Mouse (Mus musculus) left cerebral cortex, postnatal 4 days (tissue): ENCODE measurements around the gene Dcun1d2. TPM values are rescaled to one million over a fixed set of nuclear protein-coding genes. Genes with fewer than 3 reads are reported as not detected.
A peak's percentile ranks its signal among the peaks of the same experiment; 100 is the strongest.
"Not testable (repeated sequence)": the region's sequence is repeated elsewhere in the genome, so short reads cannot be mapped to it uniquely, and the experiment has no call there.

ENCODE experiments used
- DNase-seq: peaks from one replicate; pipeline ENCODE4 v3.0.0-alpha.2; 2022
- intact Hi-C: fragments of 180-260 bp; cut with DNase I; formaldehyde crosslinking; loops from one replicate; pipeline ENCODE4 v1.15.1; 2025
- total RNA-seq, 2 experiments: library from RNA; stranded (reverse); gene quantifications; 2 replicates each; pipeline ENCODE4 v1.2.3; 2021

Gene Dcun1d2
- 10 to 100 TPM; 27.6 to 31.2 TPM for total RNA-seq

- intact Hi-C loops: no loop called here
- DNase-seq: peak; percentile 97
Observed at GRCm38 (mm10) chr8:13287692-13288623, at the start of gene Dcun1d2, which contains the start of gene Tmco3. Gene Dcun1d2 (minus strand): TSS chr8:13288131. Gene Tmco3 (plus strand): TSS chr8:13288190.

- no peak for DNase-seq
- intact Hi-C loops: no loop called here
Observed at GRCm38 (mm10) chr8:13337678-13338077, 49.7 kb upstream of the Dcun1d2 start.

GRCm38 (mm10) chr8:13337245-13337644 lies 49.3 kb upstream of the Dcun1d2 start:
- intact Hi-C loops, DNase-seq: not testable (repeated sequence)

GRCm38 (mm10) chr8:13334671-13335070 lies 46.7 kb upstream of the Dcun1d2 start:
- DNase-seq: no peak
- intact Hi-C loops: no loop called here

GRCm38 (mm10) chr8:13326598-13326997 lies 38.7 kb upstream of the Dcun1d2 start:
- DNase-seq: peak; percentile 21
- intact Hi-C loops: no loop called here

- intact Hi-C loops: no loop called here
- no peak for DNase-seq
Observed at GRCm38 (mm10) chr8:13316671-13317070, 28.7 kb upstream of the Dcun1d2 start.

GRCm38 (mm10) chr8:13314922-13315321 lies 27.0 kb upstream of the Dcun1d2 start:
- DNase-seq: no peak
- intact Hi-C loops: no loop called here

GRCm38 (mm10) chr8:13306916-13307315 lies 19.0 kb upstream of the Dcun1d2 start:
- no peak for DNase-seq
- intact Hi-C loops: no loop called here

GRCm38 (mm10) chr8:13306309-13306909 lies 18.5 kb upstream of the Dcun1d2 start:
- intact Hi-C loops: no loop called here
- no peak for DNase-seq

GRCm38 (mm10) chr8:13305884-13306283 lies 18.0 kb upstream of the Dcun1d2 start:
- intact Hi-C loops: no loop called here
- no peak for DNase-seq

- intact Hi-C loops: no loop called here
- no peak for DNase-seq
Observed at GRCm38 (mm10) chr8:13305459-13305858, 17.5 kb upstream of the Dcun1d2 start.

GRCm38 (mm10) chr8:13301036-13301435 lies 13.1 kb upstream of the Dcun1d2 start:
- intact Hi-C loops: no loop called here
- DNase-seq: no peak

- no peak for DNase-seq
- intact Hi-C loops: no loop called here
Observed at GRCm38 (mm10) chr8:13299571-13299970, 11.6 kb upstream of the Dcun1d2 start.

GRCm38 (mm10) chr8:13293677-13294470 lies 5.9 kb upstream of the Dcun1d2 start:
- DNase-seq: no peak
- intact Hi-C loops: no loop called here

- intact Hi-C loops: no loop called here
- peak; percentile 76 for DNase-seq
Observed at GRCm38 (mm10) chr8:13292364-13292763, 4.4 kb upstream of the Dcun1d2 start.

GRCm38 (mm10) chr8:13288646-13289045 lies 715 bp upstream of the Dcun1d2 start:
- no peak for DNase-seq
- intact Hi-C loops: no loop called here

GRCm38 (mm10) chr8:13287304-13287691 lies 633 bp downstream of the Dcun1d2 start:
- DNase-seq: peak; percentile 78
- intact Hi-C loops: no loop called here

GRCm38 (mm10) chr8:13283200-13283599 lies 4.7 kb downstream of the Dcun1d2 start:
- DNase-seq: no peak
- intact Hi-C loops: no loop called here

- DNase-seq: no peak
- intact Hi-C loops: no loop called here
Observed at GRCm38 (mm10) chr8:13276941-13277447, 10.9 kb downstream of the Dcun1d2 start.

- DNase-seq: no peak
- intact Hi-C loops: no loop called here
Observed at GRCm38 (mm10) chr8:13272834-13273233, 15.1 kb downstream of the Dcun1d2 start.

- intact Hi-C loops: loop anchor here (10.0 kb wide), 1 partner anchor 133 kb away; no protein-coding TSS in a partner anchor
- no peak for DNase-seq
Observed at GRCm38 (mm10) chr8:13267566-13267965, 20.4 kb downstream of the Dcun1d2 start.
